Mouse (Mus musculus): ENCODE results near the gene Fam222b. TPM values are rescaled to one million over a fixed set of nuclear protein-coding genes. Genes with fewer than 3 reads are reported as not detected.

Fam222b gene
- polyA plus RNA-seq, 1 experiment from 2014 or later = 12.7 TPM

DNA sequence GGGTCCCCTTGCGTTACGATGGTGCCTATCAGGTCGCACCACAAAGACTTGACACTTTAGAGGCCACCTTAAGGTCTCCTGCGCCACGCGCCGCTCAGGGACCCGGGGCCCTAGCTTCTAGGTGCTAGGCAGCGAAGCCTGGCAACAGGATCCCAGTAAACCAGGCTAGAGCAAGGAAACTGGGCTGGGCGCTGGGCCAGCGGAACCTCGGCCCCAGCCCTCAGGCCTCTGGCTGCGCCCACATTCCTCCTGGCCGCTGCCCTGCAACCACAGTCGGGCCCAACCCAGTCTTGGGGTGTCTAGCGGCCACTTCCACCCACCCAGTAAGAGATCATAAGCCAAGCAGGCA lies 71.3 kb downstream of the Fam222b start:
- Histone ChIP-seq H3K27me3 (no peaks in the 10 kb centered on the region), H3K4me3 (replicated peaks) (peak overlapping the region; percentile 100), H3K9ac (replicated peaks) (peak overlapping the region; percentile 99), H3K4me2 (peak overlapping the region; percentile 90), H3K9me3 (no peaks in the 10 kb centered on the region), H3K4me1 (replicated peaks) (peaks cover 41% of the 10 kb centered on the region), H3K36me3 (peaks cover 32% of the 10 kb centered on the region), H3K27ac (peak overlapping the region; percentile 91)
- ATAC-seq (ENCODE audit: insufficient number of reproducible peaks, insufficient read depth, low FRiP score, low TSS enrichment, low read depth) = 0 out of 2 replicates have a peak, but pooled peaks have one; percentile 0
- 3% methylated on average over 16 of the region's 16 CpGs for WGBS

DNA sequence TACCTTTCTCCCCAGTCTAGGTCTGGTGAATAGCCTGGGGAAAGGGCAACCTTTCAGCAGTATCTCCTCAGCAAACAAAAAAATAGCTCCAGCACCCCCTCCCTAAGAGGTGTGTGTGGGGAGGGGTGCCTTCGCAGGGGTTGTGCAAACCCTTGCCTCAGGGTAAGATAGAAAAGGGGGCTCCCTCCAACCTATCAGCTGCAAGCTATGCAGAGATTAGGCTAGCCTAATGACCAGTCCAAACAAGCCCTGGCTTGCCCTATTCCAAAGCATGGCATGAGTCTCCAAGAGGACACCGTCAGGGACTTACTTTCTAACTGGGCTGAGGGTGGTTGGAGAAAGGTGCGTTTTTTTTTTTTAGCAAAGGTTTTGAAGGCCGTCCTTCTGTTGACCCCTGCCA lies 71.7 kb downstream of the Fam222b start:
- Histone ChIP-seq H3K27ac (peak overlapping the region; percentile 91), H3K9ac (replicated peaks) (peak overlapping the region; percentile 99; the same call in 1 of the 2 replicates), H3K36me3 (peaks cover 32% of the 10 kb centered on the region), H3K27me3 (no peaks in the 10 kb centered on the region), H3K4me1 (replicated peaks) (peaks cover 40% of the 10 kb centered on the region), H3K4me2 (peak overlapping the region; percentile 90), H3K9me3 (no peaks in the 10 kb centered on the region), H3K4me3 (replicated peaks) (peak overlapping the region; percentile 100)
- no peak for ATAC-seq (ENCODE audit: insufficient number of reproducible peaks, insufficient read depth, low FRiP score, low TSS enrichment, low read depth)
- WGBS = 42% methylated on average over 4 of the region's 4 CpGs

DNA sequence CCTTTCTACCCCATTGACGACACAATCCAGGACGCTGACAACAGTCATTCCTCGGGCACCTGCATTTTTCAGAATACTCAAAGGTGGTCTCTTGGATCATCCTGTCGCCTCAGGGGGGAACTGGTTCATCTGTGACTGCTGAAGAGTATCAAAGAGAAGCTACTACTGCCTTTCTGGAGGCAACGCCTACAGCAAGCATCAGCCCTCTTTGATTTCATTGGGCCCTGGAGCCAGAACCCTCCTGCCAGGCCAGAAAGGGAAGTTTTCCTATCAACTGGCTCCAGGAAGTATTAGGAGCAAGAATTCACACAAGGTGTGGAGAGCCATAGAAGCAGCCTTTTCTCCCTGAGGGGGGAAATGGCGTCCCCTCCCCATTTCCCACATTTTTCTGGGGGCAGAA lies 72.2 kb downstream of the Fam222b start:
- 66% methylated on average over 6 of the region's 6 CpGs for WGBS
- Histone ChIP-seq H3K36me3 (peaks cover 28% of the 10 kb centered on the region), H3K27ac (no peak overlapping the region), H3K9ac (replicated peaks) (no peak overlapping the region), H3K4me3 (replicated peaks) (no peak overlapping the region), H3K27me3 (no peaks in the 10 kb centered on the region), H3K4me2 (no peak overlapping the region), H3K4me1 (replicated peaks) (peaks cover 37% of the 10 kb centered on the region), H3K9me3 (no peaks in the 10 kb centered on the region)
- no peak for ATAC-seq (ENCODE audit: insufficient number of reproducible peaks, insufficient read depth, low FRiP score, low TSS enrichment, low read depth)

DNA sequence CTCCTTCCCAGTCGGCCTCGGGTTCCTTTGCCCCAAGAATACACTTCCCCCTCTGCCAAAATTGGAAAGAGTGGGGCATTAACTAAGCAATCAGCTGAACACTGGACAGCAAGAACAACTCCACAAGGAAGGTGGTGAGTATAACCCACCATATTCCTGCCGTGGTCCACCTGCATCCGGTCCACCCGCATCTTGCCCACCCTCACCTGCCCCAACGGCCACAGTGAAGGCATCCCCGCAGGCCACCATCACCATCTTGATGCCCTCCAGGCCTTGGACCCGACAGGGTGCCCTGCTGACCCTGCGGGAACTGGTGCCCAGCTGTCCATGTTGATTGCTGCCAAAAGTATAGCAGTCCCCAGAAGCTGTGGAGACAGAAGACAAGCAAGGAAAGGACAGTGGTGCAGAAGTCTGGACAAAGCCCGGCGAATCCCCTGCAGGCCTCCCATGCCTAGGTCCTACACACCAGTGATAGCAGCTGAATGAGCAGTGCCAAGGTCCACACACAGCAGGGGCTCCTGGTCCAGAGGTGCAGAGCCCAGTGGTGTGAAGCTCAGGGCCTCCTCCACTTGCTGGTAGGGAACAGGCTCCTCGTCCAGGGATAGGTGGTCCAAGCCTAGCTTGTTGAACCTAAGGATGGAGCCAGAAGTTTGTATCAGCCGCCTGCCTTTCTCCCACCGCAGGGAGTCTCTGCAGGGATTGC lies 72.9 kb downstream of the Fam222b start:
- ATAC-seq (ENCODE audit: insufficient number of reproducible peaks, insufficient read depth, low FRiP score, low TSS enrichment, low read depth) = no peak
- 91% methylated on average over 14 of the region's 14 CpGs for WGBS
- no peaks in the 10 kb centered on the region for H3K27me3 ChIP-seq
- H3K4me3 ChIP-seq (replicated peaks) = no peak overlapping the region
- H3K4me1 ChIP-seq (replicated peaks) = peaks cover 31% of the 10 kb centered on the region
- no peak overlapping the region for H3K4me2 ChIP-seq
- H3K9ac ChIP-seq (replicated peaks) = no peak overlapping the region
- no peaks in the 10 kb centered on the region for H3K9me3 ChIP-seq
- peaks cover 26% of the 10 kb centered on the region for H3K36me3 ChIP-seq
- H3K27ac ChIP-seq = no peak overlapping the region

DNA sequence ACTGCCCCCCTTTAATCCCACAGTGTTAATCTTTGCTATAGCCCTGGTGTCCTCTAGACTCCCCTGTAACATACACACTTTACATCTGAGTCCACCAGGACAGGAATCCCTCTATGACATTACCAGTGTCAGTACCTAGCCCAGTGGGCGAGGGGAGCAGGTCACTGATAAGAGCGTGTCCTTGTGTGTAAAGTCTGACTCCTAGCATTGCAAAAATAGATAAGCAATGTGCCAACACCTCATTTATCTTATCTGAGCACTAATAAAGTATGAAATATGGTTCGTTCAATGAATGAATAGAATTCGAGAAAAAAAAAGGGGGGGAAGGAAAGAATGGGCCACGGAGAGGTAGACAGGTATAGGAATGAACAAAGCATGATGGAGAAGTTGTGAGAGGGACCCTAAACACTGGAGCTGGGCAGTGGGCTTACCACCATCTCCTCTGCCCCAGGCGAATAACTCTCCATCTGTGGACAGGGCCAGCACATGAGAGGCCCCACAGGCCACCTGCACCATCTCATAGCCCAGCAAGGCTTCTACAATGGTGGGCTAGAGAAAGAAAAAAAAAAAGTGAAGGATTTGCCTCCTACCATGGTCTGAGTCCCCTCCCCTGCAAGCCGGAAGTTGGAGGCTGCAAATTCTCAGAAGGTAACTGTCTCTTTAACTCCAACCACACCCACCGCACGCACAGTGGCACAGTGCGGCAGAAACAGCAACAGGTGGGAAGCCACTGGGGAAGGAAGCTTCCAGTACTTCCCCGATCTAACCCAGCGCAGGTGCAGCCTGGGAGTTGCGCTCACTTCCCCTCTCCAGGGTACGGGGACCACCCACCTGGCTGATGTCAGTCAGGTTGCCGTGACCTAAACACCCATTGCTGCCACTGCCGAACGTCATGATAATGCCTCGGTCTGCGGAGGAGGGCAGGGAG lies 74.3 kb downstream of the Fam222b start:
- Histone ChIP-seq H3K27me3 (no peaks in the 10 kb centered on the region), H3K36me3 (peaks cover 20% of the 10 kb centered on the region), H3K4me2 (no peak overlapping the region), H3K27ac (no peak overlapping the region), H3K4me3 (replicated peaks) (no peak overlapping the region), H3K4me1 (replicated peaks) (peaks cover 17% of the 10 kb centered on the region), H3K9ac (replicated peaks) (no peak overlapping the region), H3K9me3 (no peaks in the 10 kb centered on the region)
- WGBS = 65% methylated on average over 19 of the region's 19 CpGs
- ATAC-seq (ENCODE audit: insufficient number of reproducible peaks, insufficient read depth, low FRiP score, low TSS enrichment, low read depth) = no peak

DNA sequence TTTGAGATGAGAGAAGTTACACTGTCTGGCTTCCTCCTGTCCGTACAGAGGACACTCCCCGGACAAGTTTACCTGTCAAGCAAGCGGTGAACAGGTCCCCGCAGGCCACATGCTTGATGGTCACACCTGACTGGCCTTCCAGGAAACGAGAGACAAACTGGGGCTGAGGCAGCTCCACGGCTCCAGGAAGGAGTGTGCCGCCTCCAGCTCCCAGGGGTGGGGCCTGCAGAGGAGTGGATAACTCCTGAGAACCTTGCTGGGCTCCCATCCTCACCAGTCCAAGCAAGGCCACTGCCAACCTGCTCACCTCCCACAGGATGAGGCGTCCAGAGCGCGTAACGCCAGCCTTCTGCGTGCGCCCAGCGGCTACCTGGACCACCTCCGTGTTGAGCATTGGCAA lies 75.8 kb downstream of the Fam222b start:
- 90% methylated on average over 15 of the region's 15 CpGs for WGBS
- peaks cover 20% of the 10 kb centered on the region for H3K36me3 ChIP-seq
- H3K9ac ChIP-seq (replicated peaks) = no peak overlapping the region
- no peak overlapping the region for H3K4me3 ChIP-seq (replicated peaks)
- H3K4me2 ChIP-seq = no peak overlapping the region
- no peak for ATAC-seq (ENCODE audit: insufficient number of reproducible peaks, insufficient read depth, low FRiP score, low TSS enrichment, low read depth)
- peaks cover 16% of the 10 kb centered on the region for H3K4me1 ChIP-seq (replicated peaks)
- H3K27ac ChIP-seq = 0 out of 2 replicates have a peak overlapping the region, but pooled peaks have one; percentile 12
- no peaks in the 10 kb centered on the region for H3K27me3 ChIP-seq
- H3K9me3 ChIP-seq = no peaks in the 10 kb centered on the region

DNA sequence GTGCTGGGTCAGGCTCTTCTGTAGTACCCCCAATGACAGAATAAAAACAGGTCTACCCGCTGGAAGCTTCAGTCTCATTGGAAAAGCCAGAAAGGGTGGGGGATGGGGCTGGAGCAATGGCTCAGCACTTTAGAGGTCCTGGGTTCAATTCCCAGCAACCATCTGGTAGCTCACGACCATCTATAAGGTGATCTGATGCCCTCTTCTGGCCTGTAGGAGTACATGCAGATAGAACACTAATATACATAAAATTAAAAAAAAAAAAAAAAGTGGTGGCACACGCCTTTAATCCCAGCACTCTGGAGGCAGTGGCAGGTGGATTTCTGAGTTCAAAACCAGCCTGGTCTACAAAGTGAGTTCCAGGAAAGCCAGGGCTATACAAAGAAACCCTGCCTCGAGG lies 76.9 kb downstream of the Fam222b start:
- H3K27me3 ChIP-seq = no peaks in the 10 kb centered on the region
- no peak overlapping the region for H3K4me3 ChIP-seq (replicated peaks)
- H3K9ac ChIP-seq (replicated peaks) = no peak overlapping the region
- H3K9me3 ChIP-seq = no peaks in the 10 kb centered on the region
- H3K27ac ChIP-seq = no peak overlapping the region
- no peak overlapping the region for H3K4me2 ChIP-seq
- ATAC-seq (ENCODE audit: insufficient number of reproducible peaks, insufficient read depth, low FRiP score, low TSS enrichment, low read depth) = no peak
- peaks cover 20% of the 10 kb centered on the region for H3K36me3 ChIP-seq
- 80% methylated on average over 4 of the region's 4 CpGs for WGBS
- H3K4me1 ChIP-seq (replicated peaks) = peaks cover 9% of the 10 kb centered on the region

DNA sequence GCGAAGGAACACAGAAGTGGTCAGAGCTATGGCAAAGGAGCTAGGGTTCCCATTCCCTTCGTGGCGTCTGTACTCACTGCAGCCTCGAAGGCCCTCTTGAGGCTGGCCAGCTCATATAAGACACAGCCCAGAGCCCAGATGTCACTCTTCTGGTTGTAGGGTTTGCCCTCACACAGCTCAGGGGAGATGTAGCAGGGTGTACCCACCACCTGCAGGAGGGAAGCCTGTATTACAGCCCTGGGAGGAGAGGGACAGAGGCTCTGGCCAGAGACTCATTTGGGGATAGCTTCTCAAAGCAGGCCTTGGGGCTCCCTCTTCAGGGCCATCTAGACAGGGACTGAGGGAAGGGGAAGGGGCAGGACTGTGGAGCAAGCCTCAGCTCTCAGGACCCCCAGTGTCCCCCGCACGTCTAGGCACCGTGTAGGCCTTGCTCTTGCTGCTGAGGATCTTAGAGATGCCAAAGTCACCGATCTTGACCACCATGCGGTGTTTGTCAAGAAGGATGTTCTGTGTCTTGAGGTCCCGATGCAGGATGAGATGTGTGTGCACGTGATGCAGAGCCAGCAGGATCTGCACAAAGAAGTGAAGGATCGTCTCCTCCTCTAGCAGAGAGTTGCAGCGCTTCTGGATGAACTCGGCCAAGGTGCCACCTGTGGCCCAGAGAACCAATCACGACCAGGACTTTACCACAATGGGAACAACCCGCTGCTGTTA lies 77.7 kb downstream of the Fam222b start:
- Histone ChIP-seq H3K27ac (no peak overlapping the region), H3K4me1 (replicated peaks) (peaks cover 6% of the 10 kb centered on the region; the same call in 1 of the 2 replicates), H3K9ac (replicated peaks) (no peak overlapping the region), H3K9me3 (no peaks in the 10 kb centered on the region), H3K4me3 (replicated peaks) (no peak overlapping the region), H3K27me3 (no peaks in the 10 kb centered on the region), H3K36me3 (peaks cover 20% of the 10 kb centered on the region), H3K4me2 (no peak overlapping the region)
- ATAC-seq (ENCODE audit: insufficient number of reproducible peaks, insufficient read depth, low FRiP score, low TSS enrichment, low read depth) = no peak
- 81% methylated on average over 16 of the region's 16 CpGs for WGBS

DNA sequence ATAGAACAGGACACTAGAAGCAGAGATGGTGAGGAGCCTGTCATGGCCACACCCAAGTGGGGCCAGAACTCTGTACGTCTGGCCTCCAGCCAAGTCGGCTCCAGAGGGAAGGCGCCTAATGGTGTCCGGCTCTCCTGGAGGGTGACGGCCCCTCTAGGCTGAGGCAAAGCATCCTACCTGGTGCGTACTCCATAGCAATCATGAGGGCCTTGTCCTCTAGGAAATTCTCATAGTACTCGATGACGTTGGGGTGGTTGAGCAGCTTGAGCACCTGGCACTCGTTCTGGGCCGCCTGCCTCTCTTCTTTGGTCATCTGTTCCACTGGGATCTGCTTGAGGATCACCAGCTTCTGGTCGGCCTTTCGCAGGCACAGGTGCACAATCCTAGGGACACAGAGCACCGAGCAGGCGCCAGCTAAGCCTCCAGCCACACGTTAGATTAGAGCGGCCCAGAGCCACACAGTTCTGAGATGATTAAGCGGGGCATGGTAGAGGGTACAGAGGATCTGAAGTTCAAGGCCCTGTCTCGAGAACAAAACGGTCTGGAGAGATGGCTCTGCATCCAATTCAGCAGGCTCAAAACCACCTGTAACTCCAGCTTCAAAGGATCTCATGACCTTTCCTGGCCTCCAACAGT lies 78.4 kb downstream of the Fam222b start:
- H3K9ac ChIP-seq (replicated peaks) = no peak overlapping the region
- no peaks in the 10 kb centered on the region for H3K9me3 ChIP-seq
- no peak overlapping the region for H3K4me2 ChIP-seq
- no peak for ATAC-seq (ENCODE audit: insufficient number of reproducible peaks, insufficient read depth, low FRiP score, low TSS enrichment, low read depth)
- H3K27me3 ChIP-seq = no peaks in the 10 kb centered on the region
- H3K4me1 ChIP-seq (replicated peaks) = peaks cover 11% of the 10 kb centered on the region; the same call in 1 of the 2 replicates
- H3K27ac ChIP-seq = no peak overlapping the region
- WGBS = 81% methylated on average over 19 of the region's 19 CpGs
- peaks cover 20% of the 10 kb centered on the region for H3K36me3 ChIP-seq
- no peak overlapping the region for H3K4me3 ChIP-seq (replicated peaks)

DNA sequence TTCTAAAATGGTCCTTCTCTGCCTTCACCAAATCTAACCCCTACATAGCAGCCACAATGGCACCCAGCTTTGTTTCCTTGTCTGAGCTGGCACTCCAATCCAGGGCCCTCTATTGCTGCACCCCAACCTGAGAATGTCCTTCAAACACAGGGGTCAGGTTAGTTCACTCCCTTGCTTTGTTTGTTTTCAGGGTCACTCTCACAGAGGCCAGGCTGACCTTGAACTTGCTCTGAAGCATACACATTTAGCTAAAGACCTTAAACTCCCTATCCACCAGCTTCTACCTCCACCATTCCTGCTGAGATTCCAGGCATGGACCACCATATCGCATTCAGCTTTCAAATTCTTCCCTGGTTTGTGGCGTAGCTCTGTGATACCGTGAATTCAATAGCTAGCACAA lies 80.0 kb downstream of the Fam222b start:
- Histone ChIP-seq H3K9ac (replicated peaks) (no peak overlapping the region), H3K27me3 (no peaks in the 10 kb centered on the region), H3K27ac (no peak overlapping the region), H3K4me1 (replicated peaks) (peaks cover 17% of the 10 kb centered on the region), H3K4me3 (replicated peaks) (no peak overlapping the region), H3K4me2 (no peak overlapping the region), H3K9me3 (no peaks in the 10 kb centered on the region), H3K36me3 (peaks cover 22% of the 10 kb centered on the region)
- 91% methylated on average over 3 of the region's 3 CpGs for WGBS
- ATAC-seq (ENCODE audit: insufficient number of reproducible peaks, insufficient read depth, low FRiP score, low TSS enrichment, low read depth) = no peak
